Mouse (Mus musculus): ENCODE data around the gene Pwwp2b. TPM values are rescaled to one million over a fixed set of nuclear protein-coding genes. Genes with fewer than 3 reads are reported as not detected.

Pwwp2b gene
- polyA plus RNA-seq, 1 experiment from 2014 or later, result 5.0 TPM

- H3K4me2 ChIP-seq (ENCODE audit: low read depth, low read length), result no peak overlapping the region
- no peak for ATAC-seq (replicated peaks; ENCODE audit: insufficient number of reproducible peaks, low FRiP score, low TSS enrichment, low read depth)
- no peaks in the 10 kb centered on the region for H3K4me1 ChIP-seq (ENCODE audit: control insufficient read depth, insufficient read depth, low read length)
- H3K27me3 ChIP-seq (ENCODE audit: control insufficient read depth, insufficient read depth, low read length), result no peaks in the 10 kb centered on the region
- no peak for DNase-seq (ENCODE audit: low spot score)
- no peak overlapping the region for H3K27ac ChIP-seq (replicated peaks; ENCODE audit: low read depth, low read length)
- H3K9me3 ChIP-seq (replicated peaks; ENCODE audit: control insufficient read depth, low read length), result no peaks in the 10 kb centered on the region
- WGBS, result 46% methylated on average over 2 of the region's 2 CpGs
- no peak overlapping the region for H3K4me3 ChIP-seq (ENCODE audit: low read depth, low read length)
- H3K9ac ChIP-seq (replicated peaks; ENCODE audit: low read length), result no peak overlapping the region
- H3K36me3 ChIP-seq (replicated peaks; ENCODE audit: control insufficient read depth, insufficient read depth, low read depth, low read length), result no peaks in the 10 kb centered on the region
Observed at GRCm38 (mm10) chr7:139309106-139309505, 60.8 kb downstream of the Pwwp2b start.

- no peak overlapping the region for H3K4me3 ChIP-seq (ENCODE audit: low read depth, low read length)
- H3K4me1 ChIP-seq (ENCODE audit: control insufficient read depth, insufficient read depth, low read length), result no peaks in the 10 kb centered on the region
- H3K9me3 ChIP-seq (replicated peaks; ENCODE audit: control insufficient read depth, low read length), result no peaks in the 10 kb centered on the region
- no peak overlapping the region for H3K4me2 ChIP-seq (ENCODE audit: low read depth, low read length)
- WGBS, result 62% methylated on average over 6 of the region's 6 CpGs
- H3K27me3 ChIP-seq (ENCODE audit: control insufficient read depth, insufficient read depth, low read length), result no peaks in the 10 kb centered on the region
- no peaks in the 10 kb centered on the region for H3K36me3 ChIP-seq (replicated peaks; ENCODE audit: control insufficient read depth, insufficient read depth, low read depth, low read length)
- DNase-seq (ENCODE audit: low spot score), result no peak
- H3K9ac ChIP-seq (replicated peaks; ENCODE audit: low read length), result no peak overlapping the region
- peak; percentile 51; the same call in 1 of the 2 replicates for ATAC-seq (replicated peaks; ENCODE audit: insufficient number of reproducible peaks, low FRiP score, low TSS enrichment, low read depth)
- H3K27ac ChIP-seq (replicated peaks; ENCODE audit: low read depth, low read length), result no peak overlapping the region
Observed at GRCm38 (mm10) chr7:139310487-139310951, 62.2 kb downstream of the Pwwp2b start.

- Histone ChIP-seq H3K4me1 (ENCODE audit: control insufficient read depth, insufficient read depth, low read length) (no peaks in the 10 kb centered on the region), H3K9ac (replicated peaks; ENCODE audit: low read length) (no peak overlapping the region), H3K9me3 (replicated peaks; ENCODE audit: control insufficient read depth, low read length) (no peaks in the 10 kb centered on the region), H3K4me2 (ENCODE audit: low read depth, low read length) (no peak overlapping the region), H3K4me3 (ENCODE audit: low read depth, low read length) (no peak overlapping the region), H3K27me3 (ENCODE audit: control insufficient read depth, insufficient read depth, low read length) (no peaks in the 10 kb centered on the region), H3K27ac (replicated peaks; ENCODE audit: low read depth, low read length) (no peak overlapping the region), H3K36me3 (replicated peaks; ENCODE audit: control insufficient read depth, insufficient read depth, low read depth, low read length) (no peaks in the 10 kb centered on the region)
- WGBS, result 77% methylated on average over 5 of the region's 5 CpGs
- ATAC-seq (replicated peaks; ENCODE audit: insufficient number of reproducible peaks, low FRiP score, low TSS enrichment, low read depth) (no peak), DNase-seq (ENCODE audit: low spot score) (no peak)
Observed at GRCm38 (mm10) chr7:139312686-139313085, 64.4 kb downstream of the Pwwp2b start.

GRCm38 (mm10) chr7:139313413-139313812, 65.1 kb downstream of the Pwwp2b start:
- Histone ChIP-seq H3K4me1 (ENCODE audit: control insufficient read depth, insufficient read depth, low read length) (no peaks in the 10 kb centered on the region), H3K36me3 (replicated peaks; ENCODE audit: control insufficient read depth, insufficient read depth, low read depth, low read length) (no peaks in the 10 kb centered on the region), H3K9me3 (replicated peaks; ENCODE audit: control insufficient read depth, low read length) (no peaks in the 10 kb centered on the region), H3K9ac (replicated peaks; ENCODE audit: low read length) (no peak overlapping the region), H3K27me3 (ENCODE audit: control insufficient read depth, insufficient read depth, low read length) (no peaks in the 10 kb centered on the region), H3K27ac (replicated peaks; ENCODE audit: low read depth, low read length) (no peak overlapping the region), H3K4me2 (ENCODE audit: low read depth, low read length) (no peak overlapping the region), H3K4me3 (ENCODE audit: low read depth, low read length) (no peak overlapping the region)
- DNase-seq (ENCODE audit: low spot score) (no peak), ATAC-seq (replicated peaks; ENCODE audit: insufficient number of reproducible peaks, low FRiP score, low TSS enrichment, low read depth) (no peak)
- WGBS, result 89% methylated on average over 5 of the region's 5 CpGs

- no peak for ATAC-seq (replicated peaks; ENCODE audit: insufficient number of reproducible peaks, low FRiP score, low TSS enrichment, low read depth)
- Histone ChIP-seq H3K4me3 (ENCODE audit: low read depth, low read length) (no peak overlapping the region), H3K9ac (replicated peaks; ENCODE audit: low read length) (no peak overlapping the region), H3K27ac (replicated peaks; ENCODE audit: low read depth, low read length) (no peak overlapping the region), H3K4me1 (ENCODE audit: control insufficient read depth, insufficient read depth, low read length) (no peaks in the 10 kb centered on the region), H3K9me3 (replicated peaks; ENCODE audit: control insufficient read depth, low read length) (no peaks in the 10 kb centered on the region), H3K36me3 (replicated peaks; ENCODE audit: control insufficient read depth, insufficient read depth, low read depth, low read length) (no peaks in the 10 kb centered on the region), H3K27me3 (ENCODE audit: control insufficient read depth, insufficient read depth, low read length) (no peaks in the 10 kb centered on the region), H3K4me2 (ENCODE audit: low read depth, low read length) (no peak overlapping the region)
- no peak for DNase-seq (ENCODE audit: low spot score)
- 84% methylated on average over 3 of the region's 3 CpGs for WGBS
Observed at GRCm38 (mm10) chr7:139314716-139315115, 66.4 kb downstream of the Pwwp2b start.

GRCm38 (mm10) chr7:139319006-139319411, 70.7 kb downstream of the Pwwp2b start:
- H3K9ac ChIP-seq (replicated peaks; ENCODE audit: low read length), result no peak overlapping the region
- ATAC-seq (replicated peaks; ENCODE audit: insufficient number of reproducible peaks, low FRiP score, low TSS enrichment, low read depth), result no peak
- H3K4me2 ChIP-seq (ENCODE audit: low read depth, low read length), result no peak overlapping the region
- no peak overlapping the region for H3K27ac ChIP-seq (replicated peaks; ENCODE audit: low read depth, low read length)
- DNase-seq (ENCODE audit: low spot score), result peak; percentile 30
- H3K4me3 ChIP-seq (ENCODE audit: low read depth, low read length), result no peak overlapping the region
- H3K27me3 ChIP-seq (ENCODE audit: control insufficient read depth, insufficient read depth, low read length), result no peaks in the 10 kb centered on the region
- no peaks in the 10 kb centered on the region for H3K9me3 ChIP-seq (replicated peaks; ENCODE audit: control insufficient read depth, low read length)
- no peaks in the 10 kb centered on the region for H3K36me3 ChIP-seq (replicated peaks; ENCODE audit: control insufficient read depth, insufficient read depth, low read depth, low read length)
- WGBS, result 44% methylated on average over 1 of the region's 1 CpGs
- no peaks in the 10 kb centered on the region for H3K4me1 ChIP-seq (ENCODE audit: control insufficient read depth, insufficient read depth, low read length)

Other genes starting within 250 kb of the Pwwp2b start
- 55.6 and 70.4 TPM in 2 replicates for gene Dpysl4, start 162.5 kb upstream of the Pwwp2b start, polyA plus RNA-seq (2014; fragmentation: Nextera tagmentation; extraction: Ambion mirVana)
- gene Lrrc27, start 35.5 kb upstream of the Pwwp2b start, polyA plus RNA-seq (2014; fragmentation: Nextera tagmentation; extraction: Ambion mirVana), result 5.8 and 5.9 TPM in 2 replicates
- 0.31 and 0.36 TPM in 2 replicates for gene Stk32c, start 35.2 kb upstream of the Pwwp2b start, polyA plus RNA-seq (2014; fragmentation: Nextera tagmentation; extraction: Ambion mirVana)
- gene Inpp5a, start 140.6 kb downstream of the Pwwp2b start, polyA plus RNA-seq (2014; fragmentation: Nextera tagmentation; extraction: Ambion mirVana), result 26.1 and 28.4 TPM in 2 replicates

All from embryonic facial prominence, embryonic 11.5 days (tissue).